Mouse (Mus musculus) spleen, postnatal 14 days (tissue): ENCODE data around the gene Sv2a.

Source experiments
- DNase-seq, 2 experiments: peaks; one replicate each; pipeline ENCODE4 v3.0.0; 2021 to 2022; ENCODE audit warnings: low spot score in 2 of 2

The Sv2a gene

GRCm38 (mm10) chr3:96220765-96221639, 40.1 kb downstream of the Sv2a start, which contains the start of the genes Hist2h2ac and Hist2h2be:
Gene Hist2h2ac, minus strand, starts transcription at chr3:96220880.
Gene Hist2h2be, plus strand, starts transcription at chr3:96221119.
- peak; percentile 78 to 83 for DNase-seq

DNA sequence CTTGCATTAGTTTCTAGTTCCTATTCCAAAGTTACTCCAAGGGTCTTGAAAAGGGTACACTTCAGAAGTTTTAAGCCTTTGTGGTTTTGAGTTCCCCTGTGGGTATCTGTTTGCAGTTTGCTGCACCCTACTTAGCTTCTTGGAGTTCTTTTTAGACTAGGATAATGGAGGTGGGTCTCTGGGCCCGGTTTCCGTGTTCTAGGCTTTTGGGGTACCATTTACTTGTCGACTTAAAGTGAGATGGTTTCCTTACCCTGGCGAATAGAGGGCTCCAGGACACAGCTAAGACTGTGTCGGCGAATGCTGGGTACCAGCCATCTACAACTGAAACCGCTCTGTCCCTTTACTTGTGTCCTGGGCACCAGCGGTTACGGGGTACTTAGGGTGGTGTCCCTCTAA, 40.7 kb downstream of the Sv2a start:
- DNase-seq = peak; percentile 18 to 28

- DNase-seq = no peak
These were observed 41.8 kb downstream of the Sv2a start for GRCm38 (mm10) chr3:96222774-96223173.

- DNase-seq = no peak
These were observed 44.5 kb downstream of the Sv2a start for GRCm38 (mm10) chr3:96225421-96225820.

GRCm38 (mm10) chr3:96226695-96227648, 46.0 kb downstream of the Sv2a start:
- no peak for DNase-seq

DNA sequence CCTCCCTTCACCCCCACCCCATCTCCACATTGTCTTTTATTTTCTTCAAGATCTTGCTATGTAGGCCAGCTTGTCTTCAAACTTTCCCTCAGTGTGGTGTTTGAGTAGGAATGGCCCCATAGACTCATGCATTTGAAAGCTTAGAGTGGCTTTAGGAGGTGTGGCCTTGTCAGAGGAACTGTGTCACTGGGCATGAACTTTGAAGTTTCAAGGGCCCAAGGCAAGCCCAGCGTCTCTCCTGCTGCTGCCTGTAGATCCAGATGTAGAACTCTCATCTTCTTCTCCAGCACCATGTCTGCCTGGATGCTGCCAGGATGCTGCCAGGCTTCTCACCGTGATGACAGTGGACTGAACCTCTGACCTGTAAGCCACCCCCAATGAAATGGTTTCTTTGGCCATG, 47.9 kb downstream of the Sv2a start:
- DNase-seq = no peak

DNA sequence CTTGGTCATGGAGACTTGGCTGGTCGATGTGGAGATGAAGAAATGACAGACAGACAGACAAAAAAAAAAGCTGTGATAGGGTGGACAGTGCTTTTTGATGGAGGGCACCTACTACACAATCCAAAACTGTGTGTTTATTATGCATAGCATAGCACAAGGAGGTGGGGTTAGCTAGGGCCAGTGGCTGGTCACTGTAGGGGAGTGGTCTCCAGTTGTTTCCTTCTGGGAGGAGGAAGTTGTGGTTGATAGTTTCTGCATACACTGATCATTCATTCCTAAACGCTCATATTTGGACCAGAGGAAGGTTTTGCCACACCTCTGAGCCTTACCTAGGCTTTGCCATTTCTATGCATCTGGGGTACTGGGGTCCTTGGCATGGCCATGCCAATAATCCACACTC, 49.5 kb downstream of the Sv2a start:
- no peak for DNase-seq

DNA sequence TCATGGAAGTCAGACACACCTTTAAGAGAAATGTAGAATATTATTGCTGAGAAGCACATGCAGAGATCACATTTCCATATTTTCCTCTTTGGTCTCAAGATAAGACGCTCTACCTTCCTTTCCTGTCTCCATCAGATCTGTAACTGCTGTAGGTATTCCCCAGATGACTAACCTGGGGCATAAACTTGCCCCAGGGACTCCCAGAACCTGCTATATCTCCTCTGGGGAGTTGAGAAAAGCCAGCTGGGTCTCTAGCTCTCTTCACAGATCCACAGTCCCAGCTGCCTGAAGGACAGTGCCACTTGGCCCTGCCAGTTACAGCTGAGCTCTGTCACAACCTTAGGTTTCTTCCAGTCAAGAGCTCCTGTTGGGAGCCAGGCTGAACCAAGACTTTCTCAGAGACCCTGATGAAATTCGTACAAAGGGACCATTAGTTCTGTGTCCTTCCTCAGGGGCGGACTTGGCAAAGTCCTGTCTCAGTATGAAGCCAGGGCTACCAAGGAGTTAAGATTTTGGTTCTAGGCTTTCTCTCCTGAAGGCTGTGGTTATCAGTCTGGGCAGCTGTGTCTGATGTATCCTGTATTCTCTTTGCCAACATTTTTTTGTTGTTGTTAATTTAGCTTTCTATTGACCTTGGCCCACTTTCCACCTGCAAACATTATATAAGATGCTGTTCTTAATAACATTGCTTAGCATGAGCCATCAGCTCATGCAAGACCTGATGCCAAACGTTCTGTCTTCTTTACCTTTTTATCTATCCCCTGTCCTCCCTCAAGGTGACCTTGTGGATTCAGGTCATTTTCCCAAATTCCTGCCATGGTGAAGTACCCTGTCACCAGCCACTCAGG, 50.2 kb downstream of the Sv2a start:
- DNase-seq = no peak

GRCm38 (mm10) chr3:96231758-96232120, 50.8 kb downstream of the Sv2a start:
- DNase-seq = no peak

GRCm38 (mm10) chr3:96234914-96235313, 54.0 kb downstream of the Sv2a start:
- no peak for DNase-seq

- no peak for DNase-seq
These were observed 54.9 kb downstream of the Sv2a start for GRCm38 (mm10) chr3:96235836-96236235.

GRCm38 (mm10) chr3:96236834-96237334, 55.9 kb downstream of the Sv2a start:
- no peak for DNase-seq

- DNase-seq = no peak
These were observed 56.5 kb downstream of the Sv2a start for GRCm38 (mm10) chr3:96237335-96237903.

GRCm38 (mm10) chr3:96237904-96238511, 57.1 kb downstream of the Sv2a start:
- no peak for DNase-seq

DNA sequence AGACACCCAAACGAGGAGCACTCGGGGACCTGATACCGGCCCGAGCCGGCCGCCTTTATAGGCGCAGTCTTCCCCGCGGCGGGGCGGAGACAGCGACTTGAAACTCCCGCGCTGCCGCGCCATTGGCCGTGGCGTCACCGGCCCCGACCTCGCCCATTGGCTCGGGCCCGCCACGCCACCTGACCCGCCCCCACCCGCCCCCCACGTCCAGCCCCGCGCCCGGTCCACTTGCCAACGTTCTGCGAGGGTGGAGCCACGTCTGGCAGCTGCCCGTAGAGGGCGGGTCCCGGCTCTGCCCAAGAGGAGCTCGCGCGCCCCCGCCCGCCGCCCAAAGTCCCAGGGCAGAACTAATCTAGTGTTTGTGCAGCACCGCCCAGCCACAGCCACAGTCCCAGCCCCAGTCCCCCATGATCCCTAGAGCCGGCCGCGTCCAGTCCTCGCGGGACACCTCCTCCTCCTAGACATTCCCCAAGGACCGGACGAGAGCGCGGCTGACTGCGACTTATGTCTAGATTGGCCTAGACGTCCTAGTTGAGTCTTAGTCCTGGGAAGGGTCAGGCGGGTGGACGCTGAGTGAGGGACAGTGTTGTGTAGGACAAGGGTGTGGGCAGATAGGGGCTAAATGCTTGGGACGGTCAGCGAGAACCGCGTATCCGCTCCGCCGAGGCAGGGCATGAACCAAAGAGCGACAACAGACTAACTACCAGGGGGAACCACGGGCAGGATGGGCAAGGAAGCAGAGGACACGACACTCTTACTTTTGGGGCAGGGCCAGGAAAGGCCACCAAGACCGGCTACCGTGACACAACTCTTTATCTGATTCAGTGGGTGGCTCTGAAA, 58.2 kb downstream of the Sv2a start, which contains the start of gene Hist2h3c2:
Gene Hist2h3c2, minus strand, starts transcription at position 174 of the 840 bp plus-strand sequence.
- DNase-seq = peak; percentile 47 to 57

DNA sequence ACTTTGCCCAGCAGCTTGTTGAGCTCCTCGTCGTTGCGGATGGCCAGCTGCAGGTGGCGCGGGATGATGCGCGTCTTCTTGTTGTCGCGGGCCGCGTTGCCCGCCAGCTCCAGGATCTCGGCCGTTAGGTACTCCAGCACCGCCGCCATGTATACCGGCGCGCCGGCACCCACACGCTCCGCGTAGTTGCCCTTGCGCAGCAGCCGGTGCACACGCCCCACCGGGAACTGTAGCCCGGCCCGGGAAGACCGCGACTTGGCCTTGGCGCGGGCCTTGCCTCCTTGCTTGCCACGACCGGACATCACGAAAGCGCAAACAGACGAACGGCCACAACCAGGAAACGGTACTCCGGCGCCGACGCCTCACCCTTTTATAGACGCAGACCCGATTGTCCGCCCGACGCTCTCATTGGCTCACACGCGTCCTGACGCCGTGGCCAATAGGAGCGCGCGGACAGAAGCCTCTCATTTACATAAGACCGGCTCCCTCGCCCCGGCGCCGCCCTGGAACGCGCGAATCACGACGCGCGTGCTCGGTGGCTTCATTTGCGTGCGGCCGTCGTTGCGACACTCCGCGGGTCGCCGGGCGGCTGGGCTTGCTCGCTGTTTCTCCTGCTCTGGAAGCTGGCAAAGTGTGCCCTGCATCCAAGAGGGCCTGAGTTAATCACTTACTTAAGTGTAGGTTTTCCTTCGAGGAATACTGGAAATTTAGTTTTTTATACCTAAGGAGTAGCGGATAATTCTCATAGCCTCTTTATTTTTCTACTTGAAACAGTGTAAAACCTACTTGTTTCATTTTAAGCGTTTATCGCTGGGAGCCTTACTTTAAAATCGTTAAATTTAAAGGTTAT, 59.2 kb downstream of the Sv2a start, which contains the start of gene Hist2h2aa2:
Gene Hist2h2aa2, minus strand, starts transcription at position 328 of the 850 bp plus-strand sequence.
- peak; percentile 96 to 98 for DNase-seq

GRCm38 (mm10) chr3:96240799-96241197, 59.8 kb downstream of the Sv2a start:
- no peak for DNase-seq

DNA sequence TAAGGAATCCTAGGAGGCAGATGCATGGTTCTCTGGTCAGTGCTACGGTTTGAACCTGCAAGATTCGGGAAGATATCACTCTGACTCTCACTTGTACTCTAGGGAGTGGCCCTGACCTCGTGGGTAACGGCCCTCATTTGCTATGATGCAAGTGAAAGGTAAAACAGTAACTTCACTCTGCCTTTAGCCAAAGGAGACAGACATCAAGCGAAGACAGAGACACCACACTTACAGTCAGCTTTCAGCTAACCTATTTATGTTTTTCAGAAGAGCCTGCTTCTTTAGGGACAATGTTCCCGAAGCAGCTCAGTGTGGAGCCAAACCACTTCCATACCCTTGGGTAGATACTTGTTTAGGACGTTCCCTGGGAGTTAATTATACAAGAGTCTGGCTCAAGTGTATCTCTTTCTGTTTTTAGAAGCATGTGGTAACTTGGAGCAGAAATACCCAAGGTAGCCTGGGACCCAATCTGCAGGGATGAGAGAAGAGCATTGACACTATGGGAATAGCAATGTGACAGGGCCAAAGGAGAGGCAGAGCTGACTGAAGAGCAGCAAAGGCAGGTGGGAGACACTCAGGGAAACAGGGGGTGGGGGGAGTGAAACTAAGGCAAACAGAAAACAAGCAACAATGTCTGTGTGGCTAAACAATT, 63.1 kb downstream of the Sv2a start:
- no peak for DNase-seq
